Mouse (Mus musculus) layer of hippocampus, adult 9-10 months (tissue): ENCODE results near the gene Ugt1a6a.
"Not testable (repeated sequence)": the region's sequence is repeated elsewhere in the genome, so short reads cannot be mapped to it uniquely, and the experiment has no call there.

Source experiments
- DNase-seq: peaks from one replicate; pipeline ENCODE4 v3.0.0; 2022; ENCODE audit warnings: low spot score

Gene Ugt1a6a

DNA sequence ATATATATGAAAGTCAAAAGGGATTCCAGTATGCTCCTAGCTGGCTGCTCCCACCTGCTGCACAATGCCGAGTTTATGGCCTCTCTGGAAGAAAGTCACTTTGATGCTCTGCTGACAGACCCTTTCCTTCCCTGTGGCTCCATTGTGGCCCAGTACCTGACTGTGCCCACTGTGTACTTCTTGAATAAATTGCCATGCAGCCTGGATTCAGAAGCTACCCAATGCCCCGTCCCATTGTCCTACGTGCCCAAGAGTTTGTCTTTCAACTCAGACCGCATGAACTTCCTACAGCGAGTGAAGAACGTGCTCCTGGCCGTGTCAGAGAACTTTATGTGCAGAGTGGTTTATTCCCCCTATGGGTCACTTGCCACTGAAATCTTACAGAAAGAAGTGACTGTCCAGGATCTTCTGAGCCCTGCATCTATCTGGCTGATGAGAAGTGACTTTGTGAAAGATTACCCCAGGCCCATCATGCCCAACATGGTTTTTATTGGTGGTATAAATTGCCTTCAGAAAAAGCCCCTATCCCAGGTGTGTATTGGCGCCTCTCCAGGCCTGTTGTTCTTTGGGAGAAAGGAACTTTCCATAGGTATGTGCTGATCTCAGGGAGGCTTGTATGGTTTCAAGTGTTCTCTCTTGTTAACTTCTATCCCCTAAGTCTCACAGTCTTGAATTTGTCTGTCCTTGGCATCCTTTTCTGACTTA, 77.9 kb downstream of the Ugt1a6a start:
- no peak for DNase-seq

DNA sequence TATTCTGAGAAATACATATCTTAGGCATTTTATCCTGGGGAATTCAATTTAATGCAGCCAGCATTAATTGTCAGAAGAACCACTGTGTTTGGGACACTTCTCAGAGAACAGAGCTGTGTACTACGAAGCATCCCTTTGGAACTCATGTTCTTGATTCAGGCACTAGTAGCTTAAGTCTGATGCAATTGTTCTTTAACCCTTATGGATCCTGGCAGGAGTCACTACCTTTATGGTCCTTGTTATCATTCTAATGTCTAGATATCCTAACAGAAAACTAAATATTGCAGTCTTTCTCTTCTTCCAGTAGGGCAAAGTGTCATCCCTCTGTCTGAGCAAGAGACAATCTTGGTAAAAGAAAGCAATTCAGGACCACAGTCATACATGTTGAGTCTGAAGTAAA, 78.5 kb downstream of the Ugt1a6a start:
- no peak for DNase-seq

DNA sequence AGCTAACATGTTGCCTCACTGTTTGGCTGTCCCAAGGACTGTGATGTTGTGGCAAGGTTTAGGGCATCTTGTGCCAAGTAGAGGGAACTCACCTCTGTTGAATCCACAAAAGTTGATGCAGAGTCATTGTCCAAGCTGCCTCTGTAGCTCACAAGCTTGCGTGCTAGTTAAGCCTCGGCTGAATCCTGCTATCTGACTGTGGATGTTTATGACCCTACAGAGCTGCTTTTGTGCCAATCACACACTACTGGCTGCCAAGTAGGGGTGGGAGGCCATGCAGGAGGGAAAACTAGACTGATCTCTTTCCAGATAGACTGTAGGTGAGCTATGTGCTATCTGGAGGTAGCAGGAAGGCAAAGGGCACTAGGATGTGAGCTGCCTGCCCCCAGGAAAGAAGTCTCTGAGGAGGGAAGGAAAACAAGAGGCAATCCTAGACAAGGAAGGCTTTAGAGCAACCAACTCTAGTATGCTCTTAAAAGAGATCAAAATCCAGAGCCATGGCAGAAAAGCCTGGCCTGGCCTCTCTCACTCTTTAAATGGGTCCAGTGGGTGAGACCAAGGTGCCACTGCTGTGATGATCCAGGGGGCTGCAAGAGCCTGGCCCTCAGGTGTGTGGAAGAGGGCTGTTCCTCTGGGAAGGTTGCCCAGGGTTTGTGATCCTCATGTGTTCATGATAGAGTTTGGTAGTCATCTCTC, 79.3 kb downstream of the Ugt1a6a start:
- no peak for DNase-seq

DNA sequence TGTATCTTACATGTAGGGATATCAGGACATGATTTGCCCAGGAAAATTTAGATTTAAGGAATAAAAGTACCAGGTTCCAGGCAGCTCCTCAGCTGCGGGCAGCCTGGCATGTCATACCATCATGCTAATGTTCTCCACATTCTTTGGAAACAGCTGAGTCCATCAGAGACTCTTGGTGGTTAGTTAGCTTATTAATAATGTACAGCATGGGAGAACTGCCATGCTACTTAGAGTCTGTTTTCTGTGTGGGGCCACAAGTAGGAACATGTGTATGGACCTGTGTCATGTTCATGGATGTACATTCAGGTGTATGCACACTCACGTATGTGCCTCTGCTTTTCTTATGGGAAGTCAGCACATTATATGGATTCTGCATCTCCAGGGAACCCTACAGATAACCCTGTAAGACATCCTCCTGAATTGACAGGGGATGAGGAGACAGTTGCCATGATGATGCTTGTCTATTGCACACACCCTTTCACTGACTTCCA, 79.9 kb downstream of the Ugt1a6a start:
- no peak for DNase-seq

DNA sequence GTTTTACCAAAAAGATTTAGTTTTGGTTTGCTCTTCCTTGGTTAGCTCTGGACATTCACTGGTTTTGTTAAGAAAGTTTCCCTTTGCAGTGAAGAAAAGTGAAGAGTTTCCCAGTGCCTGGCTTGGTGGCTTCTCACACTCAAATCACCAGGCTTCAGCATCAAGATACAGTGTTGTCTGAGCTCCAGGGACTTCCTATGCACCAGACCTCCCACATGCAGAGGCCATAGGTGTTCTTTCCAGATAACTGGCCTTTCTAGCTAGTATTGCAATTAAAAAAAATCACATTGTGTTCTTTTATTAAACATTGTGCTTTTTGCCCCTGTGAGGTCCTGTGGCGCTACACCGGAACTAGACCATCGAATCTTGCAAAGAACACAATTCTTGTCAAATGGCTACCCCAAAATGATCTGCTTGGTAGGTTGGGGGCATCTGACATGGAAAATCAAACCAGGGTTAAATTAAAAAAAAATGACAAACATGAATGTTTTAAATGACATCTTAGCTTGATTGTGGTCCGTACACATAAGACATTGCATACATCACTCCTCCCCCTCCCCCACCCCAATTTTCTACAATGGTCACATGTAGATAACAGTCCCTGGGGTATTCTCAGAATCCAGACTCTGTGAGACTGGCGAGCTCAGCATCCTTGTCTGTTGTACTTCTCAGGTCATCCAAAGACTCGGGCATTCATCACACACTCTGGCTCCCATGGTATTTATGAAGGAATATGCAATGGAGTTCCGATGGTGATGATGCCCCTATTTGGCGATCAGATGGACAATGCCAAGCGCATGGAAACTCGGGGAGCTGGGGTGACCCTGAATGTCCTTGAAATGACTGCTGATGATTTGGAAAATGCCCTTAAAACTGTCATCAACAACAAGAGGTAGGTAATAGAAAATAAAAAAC, 81.1 kb downstream of the Ugt1a6a start:
- no peak for DNase-seq

DNA sequence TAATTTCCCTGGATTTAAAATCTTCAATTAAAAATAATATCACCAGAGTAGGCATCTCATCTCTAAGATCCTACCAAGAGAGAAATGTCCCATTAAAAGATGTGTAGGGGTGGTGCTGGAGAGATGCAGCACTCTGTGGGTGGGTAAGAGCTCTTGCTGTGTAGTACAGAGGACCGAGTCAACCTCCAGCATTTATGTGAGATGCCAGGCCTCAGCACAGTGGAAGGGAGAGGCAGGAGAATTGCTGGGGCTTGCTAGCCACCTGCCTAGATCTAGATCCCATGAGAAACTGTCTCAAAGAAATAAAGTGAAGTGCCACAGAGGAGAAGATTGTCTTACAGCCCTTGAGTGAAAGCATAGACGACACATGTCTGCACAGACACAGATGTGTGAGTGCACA, 81.9 kb downstream of the Ugt1a6a start:
- no peak for DNase-seq

DNA sequence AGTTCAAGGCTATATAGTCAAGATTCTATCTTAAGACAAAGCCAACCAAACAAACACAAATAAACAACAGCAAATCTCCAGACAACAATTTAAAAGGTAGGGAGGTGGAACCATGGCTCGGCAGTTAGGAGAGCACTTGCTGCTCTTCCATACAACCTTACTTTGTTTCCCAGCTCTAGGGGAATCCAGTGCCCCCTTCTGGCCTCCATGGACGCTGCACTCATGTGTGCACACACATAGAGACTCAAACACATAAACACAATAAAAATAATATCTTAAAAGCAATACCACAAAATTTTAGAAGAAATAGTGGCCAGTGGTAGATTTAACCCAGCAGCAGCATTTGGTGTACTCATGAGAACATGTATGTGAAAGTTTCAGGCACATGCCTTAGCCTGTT, 82.5 kb downstream of the Ugt1a6a start:
- no peak for DNase-seq

DNA sequence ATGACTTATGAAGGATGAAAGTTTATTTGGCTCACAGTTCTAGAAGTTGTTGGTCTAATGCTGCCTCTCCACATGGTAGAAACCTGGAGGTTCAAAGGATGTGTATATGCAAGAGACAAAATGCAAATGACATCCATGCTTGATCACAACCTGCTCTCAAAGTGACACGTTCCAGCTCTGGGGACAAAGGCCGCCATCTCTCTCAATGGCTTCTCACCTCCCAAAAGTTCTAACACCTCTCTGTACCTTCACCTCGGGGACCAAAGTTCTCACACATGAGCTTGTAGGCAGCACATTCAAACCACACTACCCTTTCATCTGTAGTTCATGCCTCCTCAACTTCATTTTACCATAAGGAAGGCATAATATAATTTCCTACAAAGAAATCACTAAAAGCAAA, 83.0 kb downstream of the Ugt1a6a start:
- DNase-seq, result no peak

DNA sequence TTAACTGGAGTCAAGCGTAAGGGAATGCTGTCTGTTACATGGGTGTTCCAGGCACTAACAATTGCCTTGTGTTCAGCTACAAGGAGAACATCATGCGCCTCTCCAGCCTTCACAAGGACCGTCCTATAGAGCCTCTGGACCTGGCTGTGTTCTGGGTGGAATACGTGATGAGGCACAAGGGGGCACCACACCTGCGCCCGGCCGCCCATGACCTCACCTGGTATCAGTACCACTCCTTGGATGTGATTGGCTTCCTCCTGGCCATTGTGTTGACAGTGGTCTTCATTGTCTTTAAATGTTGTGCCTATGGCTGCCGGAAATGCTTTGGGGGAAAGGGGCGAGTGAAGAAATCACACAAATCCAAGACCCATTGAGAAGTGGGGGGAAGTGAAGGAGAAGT, 83.4 kb downstream of the Ugt1a6a start:
- no peak for DNase-seq

DNA sequence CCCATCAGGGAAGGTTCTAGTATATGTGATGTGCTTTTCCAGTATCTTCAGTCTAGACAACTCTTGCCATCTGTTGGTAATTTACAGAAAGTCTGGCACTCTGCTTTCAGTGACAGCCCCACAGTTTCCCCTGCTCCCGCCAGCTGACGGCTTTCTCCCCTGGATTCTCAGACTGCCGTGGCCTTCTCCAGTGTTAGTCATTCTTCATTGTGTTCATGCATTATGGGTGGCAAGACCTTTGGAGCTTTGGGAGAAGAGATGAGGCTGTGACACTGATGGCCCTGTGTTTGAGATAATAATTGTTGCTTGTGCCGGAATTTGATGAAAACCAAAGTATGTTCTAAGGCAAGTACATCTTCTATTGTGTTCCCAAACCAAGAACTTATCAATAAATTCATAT, 84.0 kb downstream of the Ugt1a6a start:
- DNase-seq, result no peak

DNA sequence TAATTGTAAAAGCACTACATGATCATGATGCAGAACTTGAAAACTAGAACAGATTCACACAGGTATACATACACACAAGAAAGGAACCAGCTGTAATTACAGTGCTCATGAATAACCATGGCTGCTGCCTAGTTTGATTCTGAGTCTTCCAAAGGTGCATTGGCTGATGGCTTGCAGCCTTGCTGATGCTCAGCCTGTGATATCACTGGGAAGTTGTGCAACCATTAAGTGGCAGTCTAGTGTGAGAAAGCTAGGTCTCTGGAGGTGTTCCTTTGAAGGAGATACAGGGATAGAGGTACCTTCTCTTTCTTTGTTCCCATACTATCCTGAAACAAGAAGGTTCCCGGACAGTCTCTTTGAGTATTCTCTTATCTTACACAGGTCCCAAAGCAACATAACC, 84.4 kb downstream of the Ugt1a6a start:
- no peak for DNase-seq

DNA sequence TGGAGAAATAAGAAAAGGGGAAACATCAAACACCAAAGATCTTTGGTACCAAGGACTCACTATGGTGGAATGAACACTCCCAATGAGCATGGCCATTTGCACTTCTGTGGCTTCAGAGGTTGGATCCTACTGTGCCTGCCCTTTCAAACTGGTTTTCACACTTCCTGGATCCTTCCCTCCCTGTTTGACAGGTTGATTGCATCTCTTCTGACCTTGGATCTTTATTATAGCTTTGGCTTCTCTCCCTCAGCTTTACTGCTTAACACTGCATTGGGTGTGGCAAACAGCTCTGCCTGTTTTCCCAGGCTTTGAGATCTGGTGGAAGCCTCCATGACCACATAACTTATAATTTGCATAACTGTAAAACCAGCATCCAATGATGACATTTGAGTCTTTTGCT, 85.7 kb downstream of the Ugt1a6a start:
- DNase-seq, result no peak

DNA sequence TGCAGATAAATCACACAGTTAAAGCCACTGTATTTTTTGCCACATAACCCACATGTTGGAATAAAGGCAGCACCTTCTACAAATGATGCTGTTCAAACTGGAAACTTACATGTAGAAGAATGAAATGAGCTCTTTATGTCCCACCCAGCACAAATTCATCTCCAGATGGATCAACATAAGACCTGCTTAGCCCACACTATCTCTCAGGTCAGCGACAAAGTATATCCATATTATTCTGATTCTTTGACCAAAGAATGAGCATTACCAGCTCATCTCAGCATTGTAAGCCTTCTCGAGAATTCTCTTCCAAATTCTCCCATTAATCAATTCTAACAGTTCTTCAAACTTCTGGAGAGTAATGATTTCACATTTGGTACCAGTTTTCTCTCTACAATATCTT, 87.6 kb downstream of the Ugt1a6a start:
- no peak for DNase-seq

DNA sequence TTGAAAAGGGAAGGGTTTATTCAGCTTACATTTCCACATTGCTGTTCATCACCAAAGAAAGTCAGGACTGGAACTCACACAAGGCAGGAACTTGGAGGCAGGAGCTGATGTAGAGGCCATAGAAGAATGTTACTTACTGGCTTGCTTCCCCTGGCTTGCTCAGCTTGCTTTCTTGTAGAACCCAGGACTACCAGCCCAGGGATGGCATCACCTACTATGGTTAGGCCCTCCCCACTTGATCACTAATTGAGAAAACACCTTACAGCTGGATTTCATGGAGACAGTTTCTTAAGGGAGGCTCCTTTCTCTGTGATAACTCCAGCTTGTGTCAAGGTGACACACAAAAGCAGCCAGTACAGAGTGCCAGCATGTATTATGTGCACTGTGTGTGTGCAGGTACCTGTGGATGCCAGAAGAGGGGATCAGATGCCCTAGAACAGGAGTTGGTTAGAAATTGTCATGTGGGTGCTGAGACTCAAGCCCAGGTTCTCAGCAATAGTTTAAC, 88.5 kb downstream of the Ugt1a6a start:
- DNase-seq, result not testable (repeated sequence)

DNA sequence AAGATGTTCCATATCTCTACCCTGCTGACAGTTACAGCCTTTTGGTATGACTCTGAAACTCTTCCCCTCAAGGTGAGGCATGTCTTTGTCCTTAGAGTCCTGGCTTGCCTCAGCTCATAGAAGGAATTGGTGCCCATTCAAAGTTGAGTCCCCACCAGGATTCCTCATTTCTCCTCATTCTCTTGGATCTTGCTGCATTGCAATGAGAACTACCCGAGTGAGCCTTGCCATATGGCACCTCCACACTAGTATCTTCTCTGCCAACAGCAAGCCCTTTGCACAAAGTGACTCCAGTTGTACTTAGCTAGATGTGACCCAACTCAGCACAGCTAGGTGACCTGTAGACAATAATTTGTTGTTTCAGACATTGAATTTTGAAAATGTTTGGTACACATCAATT, 89.0 kb downstream of the Ugt1a6a start:
- DNase-seq, result no peak

DNA sequence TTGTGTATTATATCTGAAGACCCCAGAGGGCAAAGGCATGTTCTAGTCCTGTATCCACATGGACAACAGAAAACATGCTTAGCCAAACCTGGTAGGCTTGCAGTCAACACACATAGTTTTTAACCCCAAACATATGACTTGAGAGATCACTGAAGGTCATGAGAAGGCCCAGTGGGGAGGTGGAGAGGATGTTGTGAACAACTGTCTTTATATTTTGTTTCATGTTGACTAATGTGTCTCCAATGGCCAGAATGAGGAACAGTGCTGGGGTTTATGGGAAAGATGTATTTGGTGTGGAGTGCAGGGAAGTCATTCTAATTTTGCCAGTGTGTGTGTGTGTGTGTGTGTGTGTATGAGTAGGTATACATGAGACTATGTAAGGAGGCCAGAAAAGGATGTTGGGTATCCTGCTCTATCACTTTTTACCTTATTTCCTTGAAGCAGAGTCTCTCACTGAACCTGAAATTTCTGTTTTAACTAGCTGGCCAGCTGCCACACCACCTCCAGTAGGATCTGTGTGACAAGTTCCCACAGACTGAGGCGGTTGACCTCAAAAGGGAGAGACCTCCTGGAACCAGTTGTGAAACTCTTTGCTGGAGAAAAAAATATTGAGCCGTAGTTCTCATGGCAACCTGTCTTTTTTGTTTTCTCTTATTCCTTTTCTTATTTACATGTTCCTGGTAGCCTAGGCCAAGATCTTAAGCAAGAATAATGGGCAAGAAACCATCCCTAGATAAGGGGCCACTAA, 89.6 kb downstream of the Ugt1a6a start:
- no peak for DNase-seq

DNA sequence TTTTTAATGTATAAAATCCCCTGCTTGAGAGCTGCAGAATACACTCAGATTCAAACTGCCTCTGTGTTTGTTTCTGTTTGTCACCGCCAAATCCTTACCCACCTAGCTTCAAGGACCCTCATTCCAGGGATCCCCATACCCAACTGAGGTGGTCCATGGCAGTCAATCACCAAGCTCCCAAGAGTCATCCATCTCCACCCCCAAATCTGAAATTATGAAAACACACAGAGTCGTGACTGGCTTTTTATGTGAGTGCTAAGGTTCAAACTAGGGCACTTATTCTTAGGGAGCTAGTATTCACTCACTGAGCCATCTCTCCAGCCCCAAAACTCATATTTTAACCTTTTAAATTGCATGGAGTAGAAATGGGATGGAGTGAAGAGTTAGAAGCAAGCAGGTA, 90.7 kb downstream of the Ugt1a6a start:
- not testable (repeated sequence) for DNase-seq

DNA sequence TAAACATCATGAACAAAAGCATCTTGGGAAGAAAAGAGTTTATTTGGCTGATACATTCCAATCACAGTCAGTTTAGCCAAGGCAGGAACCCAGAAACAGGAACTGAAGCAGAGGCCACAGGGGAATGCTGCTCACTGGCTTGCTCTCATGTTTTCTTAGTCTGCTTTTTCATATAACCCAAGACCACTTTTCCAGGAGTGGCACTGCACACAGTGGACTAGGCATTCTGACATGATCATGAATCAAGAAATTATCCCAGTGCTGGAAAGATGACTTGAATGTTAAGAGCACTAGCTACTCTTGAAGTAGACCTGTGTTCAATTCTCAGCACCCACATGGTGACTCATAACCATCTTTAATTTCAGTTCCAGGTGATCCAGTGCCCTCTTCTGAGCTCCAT, 91.1 kb downstream of the Ugt1a6a start:
- DNase-seq, result no peak

DNA sequence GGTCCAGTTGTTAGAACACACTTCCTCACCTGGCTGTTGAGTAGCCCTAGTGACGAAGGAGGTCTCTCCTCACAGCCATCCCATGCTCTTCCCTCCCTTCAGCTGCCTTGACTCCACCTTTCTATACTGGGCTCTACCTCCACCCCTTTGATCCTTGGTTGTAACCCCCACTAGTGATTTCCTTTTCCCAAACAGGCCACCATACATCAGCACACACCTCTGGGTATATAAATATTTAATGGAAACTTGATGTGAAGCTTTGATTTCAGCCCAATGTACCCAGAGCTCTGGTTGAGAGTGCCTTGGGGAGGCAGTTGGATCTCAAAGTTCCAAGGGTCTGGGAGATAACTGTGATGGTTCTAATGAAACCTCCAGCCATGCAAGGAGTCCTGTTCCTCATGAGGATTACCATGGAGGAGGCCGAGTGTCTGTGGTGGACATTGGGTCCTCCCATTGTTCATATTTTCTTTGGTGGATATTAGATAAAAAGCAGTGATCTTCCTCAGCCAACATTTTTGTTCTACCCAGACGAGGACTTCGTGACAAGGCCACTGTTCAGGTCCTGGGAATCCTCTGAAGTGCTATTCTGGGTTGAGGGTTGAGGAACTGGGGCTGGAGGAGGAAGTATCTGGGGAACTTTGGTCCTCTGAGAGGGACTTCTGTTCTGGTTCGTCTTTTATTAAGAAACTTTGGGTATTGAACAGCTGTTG, 92.2 kb downstream of the Ugt1a6a start, which contains the start of gene Mroh2a:
TSS of gene Mroh2a (plus strand) at position 317 of the 710 bp plus-strand sequence.
- no peak for DNase-seq

DNA sequence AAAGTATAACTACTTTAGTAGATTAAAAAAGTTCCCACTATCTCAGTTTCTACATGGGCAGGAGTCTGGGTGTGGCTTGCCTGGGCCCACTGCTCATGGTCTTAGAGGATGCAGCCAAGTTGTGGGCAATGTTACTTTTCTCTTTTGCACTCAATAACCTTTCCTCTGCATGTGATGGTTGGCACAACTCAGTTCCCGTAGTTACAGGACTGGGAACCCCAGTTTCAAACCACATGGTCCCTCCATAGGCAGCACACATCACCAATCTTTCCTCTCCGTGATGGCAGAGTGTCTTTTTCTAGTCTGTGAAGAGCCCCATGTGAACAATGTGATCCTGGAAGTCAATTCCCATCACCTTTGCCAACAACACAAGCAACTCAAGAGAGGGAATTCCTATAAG, 92.9 kb downstream of the Ugt1a6a start:
- no peak for DNase-seq

DNA sequence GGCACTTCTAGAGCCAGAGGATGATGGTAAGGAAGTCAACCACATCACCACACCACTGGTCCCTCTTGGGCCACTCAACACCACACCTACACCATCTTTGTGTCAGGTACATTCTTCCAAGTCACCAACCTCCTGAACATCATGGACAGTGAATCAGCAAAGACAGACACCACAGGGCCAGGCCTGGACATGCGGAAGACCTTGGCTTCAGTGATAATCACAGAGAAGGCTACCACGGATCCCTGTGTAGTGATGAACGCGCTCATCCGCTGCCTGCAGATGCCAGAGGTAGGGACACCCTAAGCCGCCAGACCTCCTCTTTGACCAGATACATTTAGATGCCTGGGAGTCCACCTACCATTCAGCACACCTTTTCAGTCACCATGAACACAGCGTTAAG, 93.5 kb downstream of the Ugt1a6a start:
- DNase-seq, result no peak
